Mouse (Mus musculus) erythroblast, embryonic 14.5 days (primary cell): ENCODE measurements around the gene Dhx37.

ENCODE experiments used
- GATA1 ChIP-seq: IDR thresholded peaks from 2 replicates; pipeline ENCODE4 v1.6.1; 2012; ENCODE audit warnings: low read length, inconsistent platforms, mixed read lengths
- TAL1 ChIP-seq: IDR thresholded peaks from 3 replicates; pipeline ENCODE4 v1.6.1; 2012; ENCODE audit warnings: low read length, inconsistent platforms, mixed read lengths

DNA sequence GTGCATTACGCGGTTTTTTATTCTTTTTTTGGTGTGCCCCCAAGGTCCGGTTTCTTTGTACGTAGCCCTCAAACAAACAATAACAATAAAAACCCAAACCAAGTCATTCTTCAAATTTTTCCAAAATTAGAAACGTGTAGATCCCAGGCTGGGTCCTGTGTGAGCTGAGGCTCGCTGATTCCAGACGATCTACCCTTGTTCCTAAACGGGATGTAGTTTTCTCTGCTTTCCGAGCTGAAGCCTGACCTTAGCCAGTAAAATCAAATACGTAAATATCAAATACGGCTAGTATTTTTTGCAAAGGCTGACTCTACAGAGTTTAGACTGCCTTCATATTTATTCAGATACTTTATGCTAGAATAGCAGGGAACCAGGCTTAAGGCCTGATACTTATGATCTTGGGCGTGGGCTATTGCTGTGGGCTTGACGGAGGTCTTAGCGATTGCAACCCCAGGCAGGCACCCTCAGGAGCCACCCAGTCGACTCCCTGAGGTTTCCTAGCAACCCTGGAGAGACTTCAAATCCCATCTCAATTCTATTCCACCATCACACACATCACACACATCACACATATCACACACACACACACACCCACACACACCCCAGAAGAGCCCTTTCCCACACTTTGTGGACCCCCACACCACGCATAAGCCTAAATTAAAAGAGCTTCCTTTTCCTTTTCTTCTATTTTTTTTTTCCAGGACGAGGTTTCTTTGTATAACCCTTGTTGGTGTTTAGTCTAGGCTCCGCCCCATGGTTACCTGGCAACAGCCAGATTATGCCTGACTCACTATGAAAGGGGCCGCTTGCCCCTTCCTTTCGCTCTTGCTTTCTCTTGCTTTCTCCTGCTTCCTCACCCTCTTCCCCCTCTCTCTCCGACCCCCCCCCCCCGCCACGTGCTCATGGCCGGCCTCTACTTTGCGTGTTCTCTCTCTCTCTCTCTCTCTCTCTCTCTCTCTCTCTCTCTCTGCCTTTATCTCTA, 40.0 kb downstream of the Dhx37 start:
- TF ChIP-seq GATA1 (no peak), TAL1 (no peak)
